Mouse (Mus musculus) kidney, embryonic 14.5 days (tissue): ENCODE results near the gene Ckb. TPM values are rescaled to one million over a fixed set of nuclear protein-coding genes. Genes with fewer than 3 reads are reported as not detected.

ENCODE experiments used
- ATAC-seq: fragments of 200-750 bp; cut with Nextera tagmentation; 2 replicates; pipeline ENCODE4 v1.8.0; 2017; ENCODE audit warnings: moderate number of reproducible peaks, mild to moderate bottlenecking, moderate TSS enrichment, moderate library complexity; ENCODE audit not compliant: low FRiP score, low TSS enrichment
- H3K27ac ChIP-seq: fragments of 300-500 bp; sonication (generic); 2 replicates; pipeline ENCODE4 v1.5.1; 2014; ENCODE audit warnings: low read depth, mild to moderate bottlenecking, low read length, moderate library complexity, mixed read lengths
- H3K27me3 ChIP-seq: fragments of 300-500 bp; sonication (generic); 2 replicates; pipeline ENCODE4 v1.6.1; 2014; ENCODE audit warnings: mild to moderate bottlenecking, low read length; ENCODE audit not compliant: control insufficient read depth, insufficient read depth
- H3K36me3 ChIP-seq: fragments of 300-500 bp; sonication (generic); 2 replicates; pipeline ENCODE4 v1.6.1; 2014; ENCODE audit warnings: low read length, mixed read lengths; ENCODE audit not compliant: control insufficient read depth, insufficient read depth
- H3K4me1 ChIP-seq: fragments of 300-500 bp; sonication (generic); 2 replicates; pipeline ENCODE4 v1.6.1; 2014; ENCODE audit warnings: low read length, mixed read lengths; ENCODE audit not compliant: control insufficient read depth, insufficient read depth
- H3K4me2 ChIP-seq: fragments of 300-500 bp; sonication (generic); replicated peaks from 2 replicates; pipeline ENCODE4 v1.6.1; 2014; ENCODE audit warnings: low read depth, mild to moderate bottlenecking, low read length
- H3K4me3 ChIP-seq: fragments of 300-500 bp; sonication (generic); 2 replicates; pipeline ENCODE4 v1.5.1; 2014; ENCODE audit warnings: mild to moderate bottlenecking, low read length
- H3K9ac ChIP-seq: fragments of 300-500 bp; sonication (generic); 2 replicates; pipeline ENCODE4 v1.6.1; 2014; ENCODE audit warnings: low read depth, mild to moderate bottlenecking, low read length, moderate library complexity
- H3K9me3 ChIP-seq: fragments of 300-500 bp; sonication (generic); 2 replicates; pipeline ENCODE4 v1.6.1; 2016; ENCODE audit warnings: low read length; ENCODE audit not compliant: control insufficient read depth
- WGBS: fragments of 180-500 bp; shearing (Covaris S2); extraction: QIAGEN DNeasy Blood & Tissue Kit; methylation state at CpG from one replicate; pipeline ENCODE4 v1.1.7; 2014; 5-methylcytosine and 5-hydroxymethylcytosine counted together
- polyA plus RNA-seq: library from polyadenylated mRNA; unstranded; fragments of >200 nt; fragmentation: Nextera tagmentation; extraction: Ambion mirVana; gene quantifications from 2 replicates; pipeline ENCODE4 v1.2.1, GENCODE M21; 2014

Gene Ckb
- polyA plus RNA-seq, 1 experiment from 2014 or later, result 88.5 TPM

DNA sequence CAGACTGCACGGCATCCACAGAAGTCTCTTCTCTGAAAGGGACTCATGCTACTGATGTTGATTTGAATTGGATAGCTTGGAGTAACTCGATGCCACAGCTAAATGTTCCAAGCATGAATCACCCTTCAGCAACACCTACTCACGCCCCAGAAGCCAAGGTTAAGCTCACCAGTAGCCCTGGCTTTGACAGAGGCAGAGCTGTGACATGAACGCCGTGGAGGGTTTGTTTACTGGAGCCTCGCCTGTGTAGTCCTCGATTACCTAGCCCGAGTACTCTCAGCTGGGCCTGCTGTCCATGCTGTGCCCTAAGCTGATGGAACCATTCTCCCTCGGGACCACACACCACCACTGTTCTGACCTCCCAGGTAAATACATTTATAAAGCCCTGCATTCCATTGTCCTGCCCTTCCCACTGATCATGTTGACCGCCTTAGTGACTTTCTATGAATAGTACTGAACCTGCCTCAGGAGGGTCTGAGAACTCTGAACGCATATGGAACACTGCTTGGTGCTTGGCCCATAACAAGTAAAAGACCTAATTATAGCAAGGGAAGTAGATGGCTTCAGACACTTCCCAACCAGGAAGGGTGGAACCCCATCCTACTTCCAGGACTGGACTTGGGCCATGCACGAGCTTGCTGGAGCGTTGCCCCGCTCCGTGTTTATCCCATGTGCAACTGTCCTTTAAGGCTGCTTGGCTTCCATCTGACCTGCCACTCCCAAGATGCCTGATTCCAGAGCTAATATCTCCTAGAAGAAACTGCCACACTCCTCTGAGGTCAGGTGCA, 33.2 kb upstream of the Ckb start:
- H3K9ac ChIP-seq, result no peak overlapping the region
- H3K4me2 ChIP-seq, result no peak overlapping the region
- no peak for ATAC-seq
- peaks cover 15% of the 10 kb centered on the region for H3K4me1 ChIP-seq
- H3K27ac ChIP-seq, result peak overlapping the region; percentile 32; the same call in 1 of the 2 replicates
- WGBS, result 46% methylated on average over 15 of the region's 15 CpGs
- H3K9me3 ChIP-seq, result no peaks in the 10 kb centered on the region
- peaks cover 28% of the 10 kb centered on the region for H3K36me3 ChIP-seq
- H3K4me3 ChIP-seq, result no peak overlapping the region
- no peaks in the 10 kb centered on the region for H3K27me3 ChIP-seq

DNA sequence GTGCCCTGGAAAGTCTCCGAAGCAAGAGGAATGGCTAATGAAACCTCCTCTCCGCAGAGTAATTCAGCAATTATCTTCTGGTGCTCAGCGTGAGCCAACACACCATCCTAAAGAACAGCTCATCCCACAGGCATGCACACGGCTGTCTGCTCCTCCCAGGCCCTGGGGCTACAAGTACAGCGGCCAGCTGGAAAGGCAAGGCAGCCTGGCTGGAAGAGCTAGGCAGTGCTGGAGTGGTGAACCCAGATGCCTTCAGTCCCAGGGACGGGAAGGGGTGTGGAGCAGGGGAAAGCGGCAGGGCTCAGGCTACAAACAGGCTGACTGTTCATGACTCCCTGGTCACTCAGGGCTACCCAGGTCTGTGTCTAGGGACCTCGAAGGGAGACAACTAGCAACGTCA, 32.5 kb upstream of the Ckb start:
- Histone ChIP-seq H3K4me2 (no peak overlapping the region), H3K27me3 (no peaks in the 10 kb centered on the region), H3K9ac (0 out of 2 replicates have a peak overlapping the region, but pooled peaks have one; percentile 28), H3K36me3 (peaks cover 21% of the 10 kb centered on the region), H3K27ac (peak overlapping the region; percentile 32; the same call in 1 of the 2 replicates), H3K4me1 (peaks cover 15% of the 10 kb centered on the region), H3K9me3 (no peaks in the 10 kb centered on the region), H3K4me3 (no peak overlapping the region)
- WGBS, result 41% methylated on average over 9 of the region's 9 CpGs
- ATAC-seq, result peak; percentile 38; the same call in 1 of the 2 replicates

DNA sequence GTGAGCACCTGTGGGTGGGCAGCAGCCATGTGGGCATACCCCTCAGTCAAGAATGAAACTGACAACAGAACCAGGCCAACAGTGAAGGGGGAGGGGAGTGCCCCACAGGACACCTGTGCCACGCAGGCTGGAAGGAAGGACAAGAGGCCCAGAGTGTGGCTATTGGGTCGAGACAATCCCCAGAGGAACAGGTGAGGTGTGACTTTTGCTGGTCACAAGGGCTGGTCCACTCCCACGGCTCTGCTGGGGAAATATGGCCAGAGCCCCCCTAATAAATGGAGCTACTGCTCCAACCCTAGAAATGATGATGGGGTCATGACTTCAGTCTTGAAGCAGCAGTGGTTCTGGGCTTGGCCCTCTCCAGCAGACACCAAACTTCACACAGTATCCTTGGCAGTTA, 31.2 kb upstream of the Ckb start:
- no peak for ATAC-seq
- Histone ChIP-seq H3K4me2 (no peak overlapping the region), H3K4me3 (no peak overlapping the region), H3K36me3 (peaks cover 8% of the 10 kb centered on the region; the same call in 1 of the 2 replicates), H3K4me1 (peaks cover 15% of the 10 kb centered on the region), H3K27ac (no peak overlapping the region), H3K27me3 (no peaks in the 10 kb centered on the region), H3K9me3 (no peaks in the 10 kb centered on the region), H3K9ac (no peak overlapping the region)
- 56% methylated on average over 3 of the region's 3 CpGs for WGBS

DNA sequence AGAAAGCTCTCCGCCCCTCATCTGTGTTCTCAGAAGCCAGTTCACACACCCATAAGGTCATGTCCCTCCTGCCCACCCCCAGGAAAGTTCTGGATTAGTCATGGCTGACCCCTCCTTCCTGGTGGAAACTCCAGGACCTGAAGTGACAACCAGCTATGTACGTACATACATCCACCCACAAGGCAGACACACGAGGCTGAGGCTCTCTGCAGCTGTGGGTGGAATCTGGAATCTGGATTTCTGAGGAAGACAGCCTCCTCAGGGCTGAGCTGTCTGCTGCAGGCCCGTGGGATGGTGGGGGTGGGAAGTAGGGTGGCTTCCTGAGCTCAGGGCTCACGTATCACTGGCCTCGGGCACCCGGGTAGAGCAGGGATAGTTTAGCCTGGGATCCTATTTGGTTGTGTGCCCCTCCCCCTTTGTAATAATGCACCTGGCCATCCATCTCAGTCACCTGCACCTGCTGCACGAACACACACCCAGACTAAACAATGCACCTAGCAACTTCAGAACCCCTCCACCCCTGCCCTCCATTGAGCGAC, 28.9 kb upstream of the Ckb start:
- 52% methylated on average over 9 of the region's 9 CpGs for WGBS
- no peak for ATAC-seq

DNA sequence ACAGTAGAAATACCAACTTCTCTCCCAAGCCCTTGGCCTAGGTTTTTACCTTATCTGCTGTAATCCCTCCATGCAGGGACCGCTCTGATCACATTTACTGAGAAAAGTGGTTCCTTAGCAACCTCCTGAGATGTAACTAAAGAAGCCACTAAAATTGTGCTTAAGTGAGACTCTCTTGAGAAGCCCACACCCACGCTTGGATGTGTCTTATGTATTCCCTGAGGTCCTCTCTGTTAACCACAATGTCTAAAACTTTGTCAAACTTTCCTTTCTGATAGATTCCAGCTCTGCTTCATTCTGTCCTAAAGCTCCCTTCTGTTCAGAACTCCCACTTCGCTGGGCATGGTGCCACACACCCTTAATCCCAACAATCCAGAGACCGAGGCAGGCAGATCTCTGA, 27.4 kb upstream of the Ckb start:
- H3K4me3 ChIP-seq, result no peak overlapping the region
- no peak for ATAC-seq
- no peaks in the 10 kb centered on the region for H3K27me3 ChIP-seq
- H3K9ac ChIP-seq, result no peak overlapping the region
- no peak overlapping the region for H3K4me2 ChIP-seq
- H3K36me3 ChIP-seq, result no peaks in the 10 kb centered on the region
- peaks cover 6% of the 10 kb centered on the region; the same call in 1 of the 2 replicates for H3K4me1 ChIP-seq
- 85% methylated on average over 4 of the region's 4 CpGs for WGBS
- H3K27ac ChIP-seq, result no peak overlapping the region
- H3K9me3 ChIP-seq, result no peaks in the 10 kb centered on the region

More for the DNA sequence above, 28.9 kb upstream of the Ckb start:
- H3K27me3 ChIP-seq, result no peaks in the 10 kb centered on the region
- H3K4me3 ChIP-seq, result no peak overlapping the region
- H3K4me2 ChIP-seq, result no peak overlapping the region
- no peak overlapping the region for H3K27ac ChIP-seq
- no peaks in the 10 kb centered on the region for H3K36me3 ChIP-seq
- no peak overlapping the region for H3K9ac ChIP-seq
- peaks cover 15% of the 10 kb centered on the region for H3K4me1 ChIP-seq
- no peaks in the 10 kb centered on the region for H3K9me3 ChIP-seq

DNA sequence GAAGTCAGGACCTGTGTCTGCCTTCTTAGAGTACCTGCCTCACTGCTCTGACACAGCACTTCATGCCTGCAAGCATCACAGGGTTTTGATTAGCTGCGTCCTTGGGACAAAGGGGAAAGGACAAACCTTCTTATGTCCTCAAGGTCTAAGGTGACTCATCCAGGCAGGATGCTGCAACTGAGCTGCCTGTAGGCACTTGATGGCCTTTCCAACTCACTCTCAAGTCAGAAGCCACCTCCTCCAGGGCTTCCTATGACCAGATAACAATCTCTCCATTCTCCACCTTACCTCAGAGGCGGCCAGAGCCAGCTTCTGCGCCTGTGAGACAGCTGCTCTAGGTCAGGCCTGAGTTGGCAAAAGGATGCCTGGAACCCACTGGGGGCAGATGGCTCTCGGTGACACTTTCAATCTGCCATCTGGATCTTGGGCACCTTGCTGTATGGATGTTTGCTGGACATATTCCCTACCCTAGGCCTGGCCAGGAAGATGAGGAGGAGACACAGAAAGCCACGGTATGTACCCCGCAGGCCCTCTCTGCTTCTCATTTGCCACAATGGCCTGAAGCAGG, 26.3 kb upstream of the Ckb start:
- Histone ChIP-seq H3K4me3 (no peak overlapping the region), H3K27me3 (no peaks in the 10 kb centered on the region), H3K4me2 (no peak overlapping the region), H3K36me3 (no peaks in the 10 kb centered on the region), H3K9ac (peak overlapping the region; percentile 28; the same call in 1 of the 2 replicates), H3K9me3 (no peaks in the 10 kb centered on the region), H3K27ac (no peak overlapping the region), H3K4me1 (peaks cover 16% of the 10 kb centered on the region)
- WGBS, result 77% methylated on average over 6 of the region's 6 CpGs
- no peak for ATAC-seq

DNA sequence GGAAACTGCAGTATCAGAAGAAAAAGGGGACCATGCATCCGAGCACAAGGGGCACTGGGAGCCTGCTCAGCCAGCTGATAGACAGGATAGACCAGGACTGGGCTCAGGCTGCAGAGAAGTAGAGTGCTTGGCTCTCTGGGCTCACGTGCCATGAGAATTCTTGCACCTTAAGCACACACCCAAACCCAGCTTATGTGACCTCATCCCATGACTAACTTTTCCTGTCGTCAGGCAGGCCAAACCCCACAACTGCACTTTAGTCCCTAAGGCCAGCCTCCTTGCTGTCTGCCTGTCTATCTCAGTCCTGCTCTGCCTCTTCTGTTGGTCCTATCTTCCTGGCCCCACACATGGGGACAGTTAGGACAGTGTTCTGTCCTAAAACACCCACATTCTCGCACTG, 25.6 kb upstream of the Ckb start:
- no peak overlapping the region for H3K9ac ChIP-seq
- H3K36me3 ChIP-seq, result no peaks in the 10 kb centered on the region
- H3K4me3 ChIP-seq, result no peak overlapping the region
- H3K27me3 ChIP-seq, result no peaks in the 10 kb centered on the region
- no peak for ATAC-seq
- H3K9me3 ChIP-seq, result no peaks in the 10 kb centered on the region
- 60% methylated on average over 4 of the region's 4 CpGs for WGBS
- no peak overlapping the region for H3K4me2 ChIP-seq
- peaks cover 23% of the 10 kb centered on the region for H3K4me1 ChIP-seq
- H3K27ac ChIP-seq, result no peak overlapping the region

DNA sequence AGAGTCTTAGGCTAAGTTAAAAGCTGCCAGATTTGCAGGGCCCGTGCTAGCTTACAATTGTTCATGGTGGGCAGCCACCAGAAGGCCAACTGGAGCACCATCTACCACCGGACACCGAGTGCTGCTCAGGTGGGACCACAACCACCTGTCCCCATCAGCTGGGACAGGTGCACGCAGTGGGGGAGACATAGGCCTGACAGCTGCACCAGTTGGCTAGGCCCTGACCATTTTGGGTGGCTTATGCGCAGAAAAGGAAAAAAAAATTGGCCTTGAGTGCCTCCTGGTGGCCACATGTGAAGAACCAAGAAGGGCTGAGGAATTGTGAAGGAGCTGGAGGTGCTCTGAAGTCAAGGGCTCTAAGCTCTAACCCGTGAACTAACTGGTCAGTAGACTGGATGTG, 24.1 kb upstream of the Ckb start:
- no peak overlapping the region for H3K27ac ChIP-seq
- WGBS, result 31% methylated on average over 6 of the region's 6 CpGs
- no peaks in the 10 kb centered on the region for H3K9me3 ChIP-seq
- H3K4me2 ChIP-seq, result no peak overlapping the region
- H3K27me3 ChIP-seq, result no peaks in the 10 kb centered on the region
- H3K9ac ChIP-seq, result no peak overlapping the region
- peak; percentile 14; the same call in 1 of the 2 replicates for ATAC-seq
- peaks cover 26% of the 10 kb centered on the region for H3K4me1 ChIP-seq
- H3K36me3 ChIP-seq, result no peaks in the 10 kb centered on the region
- no peak overlapping the region for H3K4me3 ChIP-seq
